Mouse (Mus musculus): ENCODE measurements around the gene Asap2. TPM values are rescaled to one million over a fixed set of nuclear protein-coding genes. Genes with fewer than 3 reads are reported as not detected.

Gene Asap2
- polyA plus RNA-seq, 1 experiment from 2014 or later: 7.6 TPM

DNA sequence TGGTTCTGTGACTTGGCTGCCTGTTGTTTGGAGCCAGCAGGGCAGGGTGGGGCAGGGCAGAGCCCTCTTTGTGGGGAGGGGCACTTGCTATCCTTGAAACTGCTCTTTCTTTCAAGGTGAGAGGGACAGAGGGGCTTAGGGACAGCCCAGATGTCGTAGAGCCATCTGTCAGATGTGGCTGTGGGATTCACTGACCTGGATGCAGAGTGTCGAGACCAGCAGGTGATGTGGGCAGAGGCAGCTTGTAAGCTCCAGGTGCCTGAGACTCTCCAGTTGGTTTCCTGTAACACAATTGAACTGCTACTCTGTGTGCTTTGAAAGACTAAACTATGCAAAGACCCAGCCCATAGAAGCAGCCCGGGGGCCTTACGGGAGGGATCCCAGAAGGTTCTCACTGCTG lies 177.5 kb downstream of the Asap2 start:
- peaks cover 13% of the 10 kb centered on the region for H3K36me3 ChIP-seq (ENCODE audit: control insufficient read depth, insufficient read depth, low read length)
- 73% methylated on average over 4 of the region's 4 CpGs for WGBS
- no peaks in the 10 kb centered on the region for H3K27me3 ChIP-seq (ENCODE audit: control insufficient read depth, insufficient read depth, low read length)
- no peak overlapping the region for H3K4me2 ChIP-seq (ENCODE audit: low read length)
- no peak overlapping the region for H3K4me3 ChIP-seq (ENCODE audit: control insufficient read depth in 1 of 2, insufficient read depth in 1 of 2, low read depth in 1 of 2, low read length in 2 of 2)
- peaks cover 29 to 63% of the 10 kb centered on the region in 2 experiments for H3K4me1 ChIP-seq (ENCODE audit: control insufficient read depth in 2 of 2, insufficient read depth in 2 of 2, low read length in 2 of 2)
- H3K9me3 ChIP-seq (ENCODE audit: control insufficient read depth, low read length): no peaks in the 10 kb centered on the region
- no peak for ATAC-seq (ENCODE audit: insufficient number of reproducible peaks, insufficient read depth, low FRiP score, low read depth)
- peak overlapping the region; percentile 21; the same call in 1 of the 2 replicates for H3K9ac ChIP-seq (ENCODE audit: low read length)
- peak overlapping the region; percentile 5 to 51; a peak in 2 of 4 replicates for H3K27ac ChIP-seq (replicated peaks in 1 of 2; ENCODE audit: control insufficient read depth in 1 of 2, insufficient read depth in 1 of 2, low read depth in 2 of 2, low read length in 2 of 2)

DNA sequence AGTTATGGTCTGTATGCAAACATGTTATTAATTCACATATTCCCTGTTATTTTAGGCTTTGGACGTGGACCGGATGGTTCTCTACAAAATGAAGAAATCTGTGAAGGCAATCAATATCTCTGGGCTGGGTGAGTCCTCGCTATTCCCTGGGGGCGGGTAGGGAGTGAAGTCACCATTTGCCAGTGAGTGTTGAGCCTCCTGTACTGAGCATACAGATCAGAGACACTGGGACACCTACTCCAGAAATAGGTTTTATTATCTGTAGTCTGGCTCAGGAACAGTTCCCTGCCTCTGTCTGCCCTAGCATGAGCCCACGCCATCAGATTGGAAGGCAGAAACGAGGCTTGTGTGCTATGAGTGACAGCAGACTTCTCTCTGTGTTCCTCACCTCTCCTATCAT lies 177.9 kb downstream of the Asap2 start:
- H3K4me2 ChIP-seq (ENCODE audit: low read length): no peak overlapping the region
- peak overlapping the region; percentile 5 to 51; a peak in 2 of 4 replicates for H3K27ac ChIP-seq (replicated peaks in 1 of 2; ENCODE audit: control insufficient read depth in 1 of 2, insufficient read depth in 1 of 2, low read depth in 2 of 2, low read length in 2 of 2)
- H3K4me1 ChIP-seq (ENCODE audit: control insufficient read depth in 2 of 2, insufficient read depth in 2 of 2, low read length in 2 of 2): peaks cover 29 to 61% of the 10 kb centered on the region in 2 experiments
- peak; percentile 33; the same call in 1 of the 2 replicates for ATAC-seq (ENCODE audit: insufficient number of reproducible peaks, insufficient read depth, low FRiP score, low read depth)
- peaks cover 13% of the 10 kb centered on the region for H3K36me3 ChIP-seq (ENCODE audit: control insufficient read depth, insufficient read depth, low read length)
- no peak overlapping the region for H3K4me3 ChIP-seq (ENCODE audit: control insufficient read depth in 1 of 2, insufficient read depth in 1 of 2, low read depth in 1 of 2, low read length in 2 of 2)
- peak overlapping the region; percentile 21; the same call in 1 of the 2 replicates for H3K9ac ChIP-seq (ENCODE audit: low read length)
- H3K27me3 ChIP-seq (ENCODE audit: control insufficient read depth, insufficient read depth, low read length): no peaks in the 10 kb centered on the region
- H3K9me3 ChIP-seq (ENCODE audit: control insufficient read depth, low read length): no peaks in the 10 kb centered on the region
- WGBS: 46% methylated on average over 6 of the region's 6 CpGs

GRCm38 (mm10) chr12:21171776-21172490 lies 181.7 kb downstream of the Asap2 start:
- Histone ChIP-seq H3K4me1 (ENCODE audit: control insufficient read depth in 2 of 2, insufficient read depth in 2 of 2, low read length in 2 of 2) (peaks cover 19 to 36% of the 10 kb centered on the region in 2 experiments), H3K27ac (replicated peaks in 1 of 2; ENCODE audit: control insufficient read depth in 1 of 2, insufficient read depth in 1 of 2, low read depth in 2 of 2, low read length in 2 of 2) (no peak overlapping the region), H3K4me2 (ENCODE audit: low read length) (no peak overlapping the region), H3K4me3 (ENCODE audit: control insufficient read depth in 1 of 2, insufficient read depth in 1 of 2, low read depth in 1 of 2, low read length in 2 of 2) (no peak overlapping the region), H3K27me3 (ENCODE audit: control insufficient read depth, insufficient read depth, low read length) (no peaks in the 10 kb centered on the region), H3K9ac (ENCODE audit: low read length) (no peak overlapping the region), H3K9me3 (ENCODE audit: control insufficient read depth, low read length) (no peaks in the 10 kb centered on the region), H3K36me3 (ENCODE audit: control insufficient read depth, insufficient read depth, low read length) (peaks cover 13% of the 10 kb centered on the region)
- 78% methylated on average over 11 of the region's 11 CpGs for WGBS
- no peak for ATAC-seq (ENCODE audit: insufficient number of reproducible peaks, insufficient read depth, low FRiP score, low read depth)

- no peak overlapping the region for H3K4me3 ChIP-seq (ENCODE audit: control insufficient read depth in 1 of 2, insufficient read depth in 1 of 2, low read depth in 1 of 2, low read length in 2 of 2)
- H3K27ac ChIP-seq (replicated peaks in 1 of 2; ENCODE audit: control insufficient read depth in 1 of 2, insufficient read depth in 1 of 2, low read depth in 2 of 2, low read length in 2 of 2): no peak overlapping the region
- no peaks in the 10 kb centered on the region for H3K27me3 ChIP-seq (ENCODE audit: control insufficient read depth, insufficient read depth, low read length)
- peaks cover 8 to 20% of the 10 kb centered on the region in 2 experiments for H3K4me1 ChIP-seq (ENCODE audit: control insufficient read depth in 2 of 2, insufficient read depth in 2 of 2, low read length in 2 of 2)
- no peak overlapping the region for H3K9ac ChIP-seq (ENCODE audit: low read length)
- peaks cover 12% of the 10 kb centered on the region for H3K36me3 ChIP-seq (ENCODE audit: control insufficient read depth, insufficient read depth, low read length)
- 0 out of 2 replicates have a peak, but pooled peaks cover 3% of the 10 kb centered on the region for H3K9me3 ChIP-seq (ENCODE audit: control insufficient read depth, low read length)
- 86% methylated on average over 7 of the region's 7 CpGs for WGBS
- ATAC-seq (ENCODE audit: insufficient number of reproducible peaks, insufficient read depth, low FRiP score, low read depth): no peak
- H3K4me2 ChIP-seq (ENCODE audit: low read length): no peak overlapping the region
These were observed 183.7 kb downstream of the Asap2 start for GRCm38 (mm10) chr12:21173847-21174412.

- no peak for ATAC-seq (ENCODE audit: insufficient number of reproducible peaks, insufficient read depth, low FRiP score, low read depth)
- no peaks in the 10 kb centered on the region for H3K27me3 ChIP-seq (ENCODE audit: control insufficient read depth, insufficient read depth, low read length)
- H3K27ac ChIP-seq (replicated peaks in 1 of 2; ENCODE audit: control insufficient read depth in 1 of 2, insufficient read depth in 1 of 2, low read depth in 2 of 2, low read length in 2 of 2): no peak overlapping the region
- 0 out of 2 replicates have a peak, but pooled peaks cover 3% of the 10 kb centered on the region for H3K9me3 ChIP-seq (ENCODE audit: control insufficient read depth, low read length)
- no peaks in the 10 kb centered on the region for H3K36me3 ChIP-seq (ENCODE audit: control insufficient read depth, insufficient read depth, low read length)
- H3K4me2 ChIP-seq (ENCODE audit: low read length): no peak overlapping the region
- H3K4me3 ChIP-seq (ENCODE audit: control insufficient read depth in 1 of 2, insufficient read depth in 1 of 2, low read depth in 1 of 2, low read length in 2 of 2): no peak overlapping the region
- WGBS: 96% methylated on average over 5 of the region's 5 CpGs
- H3K4me1 ChIP-seq (ENCODE audit: control insufficient read depth in 2 of 2, insufficient read depth in 2 of 2, low read length in 2 of 2): 0 out of 4 replicates have a peak, but pooled peaks cover 0 to 4% of the 10 kb centered on the region in 2 experiments
- no peak overlapping the region for H3K9ac ChIP-seq (ENCODE audit: low read length)
These were observed 186.1 kb downstream of the Asap2 start for GRCm38 (mm10) chr12:21176399-21176798.

DNA sequence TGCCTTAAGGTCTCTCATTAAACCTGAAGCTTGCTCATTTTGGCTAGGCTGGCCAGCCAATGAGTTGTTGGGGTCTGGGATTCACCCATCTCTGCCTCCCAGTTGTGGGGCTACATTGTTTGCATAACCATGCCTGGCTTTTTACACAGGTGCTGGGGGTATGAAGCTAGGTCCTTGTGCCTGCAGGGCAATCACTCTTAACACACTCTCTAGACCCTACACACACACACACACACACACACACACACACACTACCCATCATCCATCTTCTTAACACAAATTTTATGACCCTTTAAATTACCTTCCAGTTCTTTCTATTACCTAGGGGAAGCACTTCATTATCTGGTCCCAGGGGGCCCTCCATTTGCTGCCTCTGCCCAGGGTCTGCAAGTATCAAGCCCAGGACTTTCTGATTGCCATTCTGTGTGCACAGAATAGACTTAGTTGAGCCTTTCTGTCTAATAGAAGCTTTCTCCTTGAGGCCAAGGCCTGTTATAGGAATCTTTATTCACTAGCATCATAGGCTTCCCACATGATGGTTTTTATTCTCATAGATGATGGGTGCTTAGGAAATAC lies 187.0 kb downstream of the Asap2 start:
- H3K36me3 ChIP-seq (ENCODE audit: control insufficient read depth, insufficient read depth, low read length): no peaks in the 10 kb centered on the region
- H3K9ac ChIP-seq (ENCODE audit: low read length): no peak overlapping the region
- H3K4me3 ChIP-seq (ENCODE audit: control insufficient read depth in 1 of 2, insufficient read depth in 1 of 2, low read depth in 1 of 2, low read length in 2 of 2): no peak overlapping the region
- no peak overlapping the region for H3K27ac ChIP-seq (replicated peaks in 1 of 2; ENCODE audit: control insufficient read depth in 1 of 2, insufficient read depth in 1 of 2, low read depth in 2 of 2, low read length in 2 of 2)
- H3K9me3 ChIP-seq (ENCODE audit: control insufficient read depth, low read length): 0 out of 2 replicates have a peak, but pooled peaks cover 3% of the 10 kb centered on the region
- no peak overlapping the region for H3K4me2 ChIP-seq (ENCODE audit: low read length)
- ATAC-seq (ENCODE audit: insufficient number of reproducible peaks, insufficient read depth, low FRiP score, low read depth): no peak
- no peaks in the 10 kb centered on the region for H3K27me3 ChIP-seq (ENCODE audit: control insufficient read depth, insufficient read depth, low read length)
- 0 out of 4 replicates have a peak, but pooled peaks cover 0 to 4% of the 10 kb centered on the region in 2 experiments for H3K4me1 ChIP-seq (ENCODE audit: control insufficient read depth in 2 of 2, insufficient read depth in 2 of 2, low read length in 2 of 2)

- Histone ChIP-seq H3K9me3 (ENCODE audit: control insufficient read depth, low read length) (0 out of 2 replicates have a peak, but pooled peaks cover 3% of the 10 kb centered on the region), H3K4me2 (ENCODE audit: low read length) (no peak overlapping the region), H3K27me3 (ENCODE audit: control insufficient read depth, insufficient read depth, low read length) (no peaks in the 10 kb centered on the region), H3K27ac (replicated peaks in 1 of 2; ENCODE audit: control insufficient read depth in 1 of 2, insufficient read depth in 1 of 2, low read depth in 2 of 2, low read length in 2 of 2) (no peak overlapping the region), H3K4me3 (ENCODE audit: control insufficient read depth in 1 of 2, insufficient read depth in 1 of 2, low read depth in 1 of 2, low read length in 2 of 2) (no peak overlapping the region), H3K9ac (ENCODE audit: low read length) (no peak overlapping the region), H3K4me1 (ENCODE audit: control insufficient read depth in 2 of 2, insufficient read depth in 2 of 2, low read length in 2 of 2) (peaks cover 5 to 12% of the 10 kb centered on the region in 2 experiments; a peak in 3 of 4 replicates), H3K36me3 (ENCODE audit: control insufficient read depth, insufficient read depth, low read length) (peaks cover 3% of the 10 kb centered on the region; the same call in 1 of the 2 replicates)
- 77% methylated on average over 6 of the region's 6 CpGs for WGBS
- ATAC-seq (ENCODE audit: insufficient number of reproducible peaks, insufficient read depth, low FRiP score, low read depth): no peak
These were observed 189.8 kb downstream of the Asap2 start for GRCm38 (mm10) chr12:21180091-21180490.

Measured in heart, embryonic 14.5 days (tissue).